Mouse (Mus musculus) skeletal muscle tissue, adult 2 months (tissue): ENCODE results near the gene Plekhg5.
"Not testable (repeated sequence)": the region's sequence is repeated elsewhere in the genome, so short reads cannot be mapped to it uniquely, and the experiment has no call there.

ENCODE experiments used
- DNase-seq: peaks from one replicate; pipeline ENCODE4 v3.0.0-alpha.2; 2012; ENCODE audit warnings: low read depth, low spot score

Plekhg5 gene

DNA sequence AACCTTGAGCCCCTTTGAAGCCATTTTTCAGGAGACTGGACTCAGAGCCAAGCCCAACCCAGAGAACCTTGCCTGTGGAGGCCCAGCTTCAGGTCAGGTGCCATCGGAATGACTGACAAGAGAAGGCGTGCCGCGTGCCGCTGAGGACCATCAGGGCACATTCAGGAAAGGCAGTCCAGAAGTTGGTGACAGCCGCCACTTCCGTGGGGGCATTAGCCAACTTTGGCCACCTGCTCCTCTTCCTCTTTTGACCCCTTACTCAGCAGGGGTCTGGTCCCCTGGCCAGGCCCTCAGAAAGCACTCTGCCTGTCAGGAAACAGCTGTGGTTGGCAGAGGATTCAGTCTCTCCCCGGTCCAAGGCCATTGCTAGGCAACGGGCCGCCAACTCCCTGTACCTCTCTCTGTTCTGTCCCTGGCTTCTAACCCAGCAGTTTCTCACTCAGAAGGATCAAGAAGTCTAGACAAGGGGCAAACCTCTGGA is at the start of gene Plekhg5:
Gene Plekhg5, plus strand, starts transcription at position 378 of the 481 bp plus-strand sequence.
- DNase-seq, result peak; percentile 64

DNA sequence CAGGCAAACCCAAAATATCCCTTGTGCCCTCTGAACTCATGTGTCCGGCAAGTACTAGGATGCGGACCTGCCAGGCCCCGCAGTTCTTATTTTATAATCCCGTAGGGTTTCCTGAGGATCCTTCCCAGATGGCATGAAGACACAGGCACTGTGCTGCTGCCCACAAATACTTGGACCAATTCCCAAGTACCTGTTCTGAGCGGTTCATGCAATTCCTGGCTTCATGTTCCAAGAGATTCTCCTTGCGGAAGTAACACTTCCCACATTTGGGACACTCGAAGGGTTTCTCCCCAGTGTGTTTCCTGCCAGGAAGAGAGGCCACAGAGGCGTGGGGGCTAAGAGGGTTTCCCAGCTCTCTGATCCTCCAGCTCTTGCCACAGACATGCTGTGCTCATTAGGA is 49.8 kb upstream of the Plekhg5 start:
- DNase-seq, result no peak

DNA sequence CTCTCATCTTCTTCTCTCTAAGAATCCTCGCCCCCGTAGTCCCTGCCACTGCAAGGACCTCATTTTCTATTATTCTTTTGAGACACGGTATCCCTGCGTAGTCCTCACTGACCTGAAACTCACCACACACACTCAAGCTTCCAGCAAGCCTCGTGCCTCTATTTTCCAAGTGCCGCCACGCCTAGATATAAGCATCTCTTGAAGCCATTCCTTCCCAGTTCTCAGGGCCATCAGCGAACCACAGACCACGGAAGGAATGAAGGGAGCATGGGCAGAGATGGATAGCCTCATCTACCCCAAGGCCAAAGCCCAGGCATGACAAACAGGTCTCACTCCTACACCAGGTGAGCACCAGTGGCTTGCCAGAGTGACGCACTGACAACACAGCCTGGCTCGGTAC is 47.8 kb upstream of the Plekhg5 start:
- DNase-seq, result no peak

DNA sequence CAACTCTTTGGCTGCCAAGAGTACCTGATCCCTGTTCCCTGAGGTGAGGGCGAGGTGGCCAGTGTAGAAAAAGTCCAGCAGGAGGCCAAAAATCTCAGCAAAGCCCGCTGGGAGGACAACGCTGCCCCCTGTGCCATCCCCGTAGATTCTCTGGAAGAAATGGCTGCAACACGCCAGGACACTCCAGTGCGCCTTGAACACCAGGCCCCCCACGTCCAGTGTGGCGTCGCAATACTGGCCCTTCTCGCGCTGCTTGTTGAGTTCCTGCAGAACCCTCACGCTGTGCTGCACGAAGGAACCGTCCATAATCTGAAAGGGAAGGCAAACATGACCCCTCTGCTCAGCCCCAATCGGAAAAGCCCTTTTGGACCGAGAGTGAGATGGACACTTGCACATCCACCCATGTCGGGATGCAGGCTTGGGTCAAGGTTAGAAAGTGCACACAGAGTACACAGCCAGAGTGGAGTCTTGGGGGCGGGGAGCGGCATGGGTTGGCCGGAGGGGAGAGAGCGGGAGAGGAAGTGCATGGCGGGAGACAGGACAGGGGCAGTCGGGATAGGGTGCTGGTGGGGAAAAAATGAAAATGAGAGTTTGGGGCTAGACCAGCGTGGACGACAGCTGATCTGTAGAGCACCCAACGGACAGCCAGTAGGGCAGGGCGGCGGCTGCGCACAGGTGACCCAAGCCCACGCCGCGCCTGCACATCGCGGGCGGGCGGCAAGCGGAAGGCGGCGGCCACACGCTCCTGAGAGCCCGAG is 45.4 kb upstream of the Plekhg5 start:
- DNase-seq, result no peak

DNA sequence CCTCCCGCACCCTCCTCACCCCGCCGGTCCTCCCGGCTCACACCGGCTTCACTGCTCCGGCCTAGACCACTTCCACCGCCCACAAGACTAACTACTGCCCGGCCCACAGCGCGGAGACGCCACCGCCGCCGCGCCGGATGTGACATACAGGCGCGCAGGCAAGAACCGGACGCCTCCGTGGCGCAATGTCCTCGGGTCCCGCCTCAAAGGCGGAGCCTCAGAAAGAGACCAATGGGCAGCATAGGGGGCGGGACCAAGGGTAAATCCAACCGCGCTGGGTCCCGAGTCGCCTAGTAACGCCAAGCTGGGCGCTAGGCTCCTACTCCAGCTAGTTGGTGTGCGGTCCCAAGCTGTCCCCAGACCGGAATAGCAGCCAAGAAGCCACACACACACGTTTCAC is 44.8 kb upstream of the Plekhg5 start, which contains the start of gene Zbtb48:
Gene Zbtb48, minus strand, starts transcription at position 148 of the 400 bp plus-strand sequence.
- peak; percentile 91 for DNase-seq

DNA sequence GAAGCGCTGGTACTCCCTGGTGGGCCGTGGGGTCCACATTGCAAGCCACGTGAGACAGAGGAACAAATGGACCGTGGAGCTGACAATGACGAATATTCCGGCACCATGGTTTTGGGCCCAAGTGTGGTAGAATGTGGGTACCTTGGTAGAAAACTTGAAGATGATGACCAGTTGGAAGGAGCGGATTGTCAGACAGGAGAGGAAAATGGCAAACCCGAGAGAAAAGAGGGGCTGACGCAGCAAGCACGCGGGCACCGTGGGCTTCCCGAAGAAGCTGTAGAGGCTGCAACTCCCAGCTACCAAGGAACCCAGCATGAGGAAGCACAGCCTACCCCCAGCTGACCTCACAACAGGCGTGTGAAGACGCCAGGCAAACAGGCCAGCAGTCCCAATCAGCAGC is 43.8 kb upstream of the Plekhg5 start:
- DNase-seq, result no peak

DNA sequence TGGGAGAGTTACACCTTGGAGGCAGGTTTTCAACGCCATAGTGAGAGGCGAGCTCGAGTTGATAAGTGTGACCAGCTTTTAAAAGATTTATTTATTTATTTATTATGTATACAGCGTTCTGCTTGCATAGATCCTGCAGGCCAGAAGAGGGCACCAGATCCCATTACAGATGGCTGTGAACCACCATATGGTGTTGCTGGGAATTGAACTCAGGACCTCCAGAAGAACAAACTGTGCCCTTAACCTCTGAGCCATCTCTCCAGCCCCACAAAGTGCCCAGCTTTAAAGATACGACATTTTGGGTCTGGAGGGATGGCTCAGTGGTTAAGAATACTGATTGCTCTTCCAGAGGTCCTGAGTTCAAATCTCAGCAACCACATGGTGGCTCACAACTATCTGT is 43.2 kb upstream of the Plekhg5 start:
- DNase-seq, result no peak

DNA sequence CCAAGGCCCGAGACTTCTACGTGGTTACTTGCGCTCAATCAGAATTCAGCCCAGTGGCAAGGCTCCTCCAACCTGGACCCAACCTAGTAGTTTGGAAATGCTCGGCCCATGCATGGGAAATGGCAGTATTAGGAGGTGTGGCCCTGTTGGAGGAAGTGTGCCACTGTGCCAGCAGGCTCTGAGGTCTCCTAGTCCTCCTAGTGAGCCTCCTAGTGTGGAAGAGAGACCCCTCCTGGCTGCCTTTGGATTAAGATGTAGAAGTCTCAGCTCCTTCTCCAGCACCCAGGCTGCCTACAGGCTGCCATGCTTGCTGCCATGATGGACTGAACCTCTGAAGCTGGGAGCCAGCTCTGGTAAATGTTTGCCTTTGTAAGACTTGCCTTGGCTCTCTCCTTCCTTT is 42.3 kb upstream of the Plekhg5 start:
- DNase-seq, result no peak

DNA sequence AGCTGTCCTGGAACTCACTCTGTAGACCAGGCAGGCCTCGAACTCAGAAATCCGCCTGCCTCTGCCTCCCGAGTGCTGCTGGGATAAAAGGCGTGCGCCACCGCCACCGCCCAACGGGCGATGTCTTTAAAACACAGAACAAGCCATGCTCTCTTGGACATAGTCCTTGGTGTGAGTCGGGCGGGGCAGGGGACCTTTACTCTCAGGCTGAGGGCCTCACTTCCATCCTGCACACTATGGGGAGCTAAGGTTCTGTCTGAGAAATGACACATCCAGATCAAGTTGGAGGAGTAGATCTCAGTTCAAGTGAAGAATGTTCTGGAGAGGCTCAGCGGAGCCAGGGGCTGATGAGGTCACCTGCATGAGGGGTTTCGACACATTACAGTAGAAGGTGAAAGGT is 39.4 kb upstream of the Plekhg5 start:
- DNase-seq, result no peak

DNA sequence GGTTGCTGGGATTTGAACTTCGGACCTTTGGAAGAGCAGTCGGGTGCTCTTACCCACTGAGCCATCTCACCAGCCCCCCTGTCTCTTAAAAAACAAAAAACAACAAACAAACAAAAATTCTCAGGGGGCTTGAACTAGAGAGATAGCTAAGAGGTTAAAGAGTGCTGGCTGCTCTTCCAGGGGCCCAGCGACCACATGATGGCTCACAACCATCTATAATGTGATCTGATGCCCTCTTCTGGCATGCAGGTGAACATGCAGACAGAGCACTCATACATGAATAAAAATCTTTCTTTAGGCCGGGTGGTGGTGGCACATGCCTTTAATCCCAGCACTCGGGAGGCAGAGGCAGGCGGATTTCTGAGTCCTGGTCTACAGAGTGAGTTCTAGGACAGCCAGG is 35.8 kb upstream of the Plekhg5 start:
- DNase-seq, result not testable (repeated sequence)

DNA sequence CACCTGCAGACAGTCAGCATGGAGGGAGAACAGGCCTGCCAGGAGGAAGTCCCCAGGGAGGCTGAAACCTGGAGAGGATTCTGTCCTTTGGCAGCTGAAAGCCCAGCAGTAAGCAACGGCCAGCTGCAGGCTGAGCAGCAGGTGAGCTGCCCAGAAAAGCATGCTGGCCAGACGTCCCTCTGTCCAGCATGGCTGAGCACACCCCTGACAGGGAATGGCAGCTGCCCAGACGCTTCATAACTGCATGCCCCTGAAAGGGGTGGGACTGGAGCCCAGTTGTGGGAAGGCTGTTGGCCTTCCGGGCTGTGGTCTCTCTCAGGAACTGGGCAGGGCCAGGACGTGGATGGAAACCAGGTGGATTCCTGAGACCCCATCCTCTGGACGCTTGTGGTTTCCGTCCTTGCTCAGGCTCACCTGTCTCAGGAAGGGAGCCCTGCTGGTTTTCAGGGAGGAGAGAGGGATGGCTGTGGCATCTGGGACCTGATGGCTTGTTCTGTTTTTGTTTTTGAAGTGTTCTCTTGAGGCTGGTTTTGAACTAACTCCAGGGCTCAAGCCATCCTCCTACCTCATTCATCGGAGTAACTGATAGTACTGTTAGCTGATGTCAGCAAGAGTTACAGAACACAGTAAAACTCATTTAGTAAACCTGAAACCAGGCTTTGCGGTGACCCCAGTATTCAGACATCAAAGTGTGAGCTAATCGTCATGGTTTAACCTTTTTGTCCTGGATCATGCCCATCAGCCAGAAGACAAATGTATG is 33.9 kb upstream of the Plekhg5 start, which contains the start of gene Tas1r1:
Gene Tas1r1, minus strand, starts transcription at position 344 of the 760 bp plus-strand sequence.
- peak; percentile 75 for DNase-seq

DNA sequence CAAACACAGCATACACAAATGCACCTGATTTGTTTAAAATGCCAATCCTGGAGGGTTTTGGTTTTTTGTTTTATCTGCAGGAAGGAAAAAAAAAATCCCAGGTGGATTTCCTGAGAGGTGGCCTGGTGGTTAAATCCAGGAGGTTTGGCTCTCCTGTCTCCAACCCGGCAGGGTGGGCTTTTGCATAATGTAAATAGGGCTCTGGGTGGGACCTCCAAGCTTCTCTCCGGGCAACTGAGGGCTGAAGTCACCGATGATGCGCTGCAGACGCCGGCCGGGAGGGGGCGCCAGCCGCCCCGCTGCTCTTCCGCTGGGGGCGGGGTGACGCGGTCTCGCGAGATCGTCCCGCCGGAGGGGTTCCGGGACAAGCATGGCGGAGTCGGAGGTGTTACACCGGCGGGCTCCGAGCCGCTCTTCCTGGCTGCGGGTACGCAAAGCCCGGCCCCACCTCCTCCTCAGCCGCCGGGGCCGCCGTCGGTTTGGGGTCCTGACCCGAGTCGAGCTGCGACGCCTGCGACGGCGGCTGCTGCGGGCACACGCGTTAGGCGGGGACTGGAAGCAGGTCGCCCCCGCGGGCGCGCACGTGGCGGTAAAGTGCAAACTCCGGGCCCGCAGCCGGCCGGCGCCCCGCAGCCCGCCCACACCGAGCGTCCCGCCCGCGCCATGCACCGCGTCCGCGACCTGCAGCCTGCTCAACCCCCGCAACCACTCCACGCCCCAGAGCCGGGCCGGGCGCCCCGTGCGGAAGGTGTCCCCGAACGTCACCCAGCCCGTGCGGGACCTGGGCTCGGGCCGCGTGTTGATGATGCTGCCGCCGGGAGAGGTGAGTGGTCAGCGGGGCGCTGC is 33.1 kb upstream of the Plekhg5 start, which contains the start of gene Nol9:
Gene Nol9, plus strand, starts transcription at position 337 of the 846 bp plus-strand sequence.
- peak; percentile 90 for DNase-seq

DNA sequence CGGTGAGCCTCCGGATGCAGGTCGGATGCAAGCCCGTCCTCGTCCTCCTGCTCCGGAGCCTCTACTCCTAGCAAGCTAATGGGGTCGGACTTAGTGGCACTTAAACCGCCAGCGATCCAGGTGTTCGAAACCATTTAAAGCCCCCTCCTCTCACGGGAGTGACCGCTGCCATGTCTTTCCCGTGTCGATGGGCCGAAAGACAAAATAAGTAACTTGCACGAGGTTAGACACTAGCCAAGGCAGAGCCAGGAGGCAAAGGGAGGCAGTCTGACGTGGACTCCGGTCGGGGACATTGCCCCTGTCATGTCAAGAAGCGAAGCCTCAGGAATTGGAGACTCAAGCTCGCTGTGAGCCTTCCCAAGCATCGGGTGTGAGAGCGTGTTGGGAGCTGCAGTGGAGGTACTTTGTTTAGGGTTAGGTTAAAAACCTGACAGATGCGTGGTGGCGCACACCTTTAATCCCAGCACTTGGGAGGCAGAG is 32.4 kb upstream of the Plekhg5 start:
- DNase-seq, result no peak

DNA sequence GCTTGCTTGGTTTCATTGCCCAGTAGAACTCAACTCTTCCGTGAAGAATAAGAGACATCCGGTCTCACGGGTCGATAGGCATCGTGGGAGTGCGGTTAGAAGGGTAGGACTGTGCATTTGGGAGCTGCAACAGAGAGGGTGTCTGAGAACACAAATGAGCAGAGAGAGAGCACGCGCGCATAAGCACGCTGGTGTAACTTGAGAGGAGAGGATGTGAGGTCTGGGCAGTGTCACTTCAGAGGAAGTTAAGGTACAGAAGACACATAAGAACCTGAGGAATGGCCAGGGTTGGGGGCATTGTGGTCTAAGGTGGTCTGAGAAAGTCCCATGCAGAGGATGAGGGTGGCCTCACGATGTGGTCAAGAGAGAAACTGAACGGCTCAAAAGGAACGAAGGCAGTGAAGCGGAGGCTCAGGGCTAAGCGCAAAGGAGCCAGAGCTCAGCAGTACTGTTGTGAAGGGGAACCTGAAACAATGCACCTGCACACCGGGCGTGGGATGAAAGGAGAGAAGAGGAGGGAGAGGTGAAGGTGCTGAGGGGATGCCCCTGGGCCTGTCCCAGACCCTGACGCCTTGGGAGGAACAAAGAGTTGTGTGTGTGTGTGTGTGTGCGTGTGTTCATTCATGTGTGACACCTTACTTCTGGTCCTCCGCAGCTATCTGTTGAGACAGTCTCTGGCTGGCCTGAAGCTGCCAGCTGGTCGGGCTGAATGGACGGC is 30.2 kb upstream of the Plekhg5 start:
- DNase-seq, result no peak

DNA sequence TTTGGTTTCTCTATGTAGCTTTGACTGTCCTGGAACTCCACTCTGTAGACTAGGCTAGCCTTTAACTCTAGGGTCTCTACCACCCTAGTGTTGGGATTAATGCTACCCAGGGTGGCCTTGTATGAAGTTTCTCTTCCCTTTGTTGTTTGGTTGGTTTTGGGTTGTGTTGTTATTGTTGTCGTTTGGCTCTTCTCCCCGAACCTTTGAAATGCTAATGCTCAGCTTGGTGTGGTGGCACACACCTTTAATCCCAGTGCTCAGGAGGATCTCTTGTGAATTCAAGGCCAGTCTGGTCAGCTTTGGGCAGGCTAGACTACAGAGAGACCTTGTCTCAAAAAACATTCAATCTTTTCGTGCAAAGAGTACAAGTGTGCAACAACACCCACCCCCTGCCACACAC is 29.1 kb upstream of the Plekhg5 start:
- DNase-seq, result no peak

DNA sequence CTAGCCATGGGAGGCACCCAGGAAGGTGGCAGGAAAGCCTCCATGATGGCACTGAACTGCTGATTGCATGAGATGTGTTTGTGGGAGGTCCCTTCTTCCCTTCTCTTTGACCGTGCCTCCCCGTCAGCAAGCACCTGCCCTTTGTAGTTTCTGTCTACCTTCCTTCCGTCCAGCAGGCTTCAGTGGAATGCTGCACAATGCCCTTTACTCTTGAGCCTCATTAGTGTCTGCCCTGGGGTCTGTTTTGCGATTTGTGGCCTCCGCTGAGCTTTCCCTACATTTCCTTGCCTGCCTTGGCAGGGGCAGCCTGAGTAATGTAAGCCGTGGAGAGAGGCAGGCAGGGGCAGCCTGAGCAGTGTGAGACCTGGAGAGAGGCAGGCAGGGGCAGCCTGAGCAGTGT is 27.7 kb upstream of the Plekhg5 start:
- no peak for DNase-seq

DNA sequence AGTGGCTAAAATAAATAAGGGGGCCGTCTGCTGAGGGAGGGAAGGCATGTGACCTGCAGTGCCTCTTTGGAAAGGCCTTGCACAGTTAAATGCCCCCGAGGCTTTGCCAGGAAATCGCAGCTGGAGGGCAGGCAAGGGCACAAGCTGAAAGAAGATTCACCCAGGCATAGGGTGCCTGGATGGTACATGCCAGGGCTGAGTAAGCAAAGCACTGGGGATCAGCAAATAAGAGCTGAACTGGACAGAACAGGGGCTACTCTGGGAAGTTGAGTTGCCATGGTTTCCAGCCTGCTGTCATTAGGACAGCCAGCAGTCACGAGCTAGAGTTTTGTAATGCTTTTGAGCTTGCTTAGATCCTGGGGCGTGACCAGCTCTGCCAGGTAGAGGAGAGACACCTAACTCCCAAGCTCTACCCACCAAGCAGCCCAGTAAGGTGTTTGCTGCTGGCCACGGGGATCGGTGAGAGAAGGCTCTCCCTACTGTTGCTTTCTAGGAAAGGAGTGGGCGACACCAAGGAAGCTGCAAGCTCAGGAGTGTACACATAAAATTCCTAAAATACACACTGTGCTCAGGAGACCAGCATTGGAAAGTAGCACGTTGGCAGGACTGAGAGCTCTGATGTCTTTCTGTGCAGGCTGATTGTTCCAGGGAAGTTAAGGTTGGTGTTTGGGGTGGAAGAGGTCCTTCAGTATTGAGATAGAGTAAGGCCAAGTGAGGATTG is 9.7 kb upstream of the Plekhg5 start:
- peak; percentile 81 for DNase-seq

DNA sequence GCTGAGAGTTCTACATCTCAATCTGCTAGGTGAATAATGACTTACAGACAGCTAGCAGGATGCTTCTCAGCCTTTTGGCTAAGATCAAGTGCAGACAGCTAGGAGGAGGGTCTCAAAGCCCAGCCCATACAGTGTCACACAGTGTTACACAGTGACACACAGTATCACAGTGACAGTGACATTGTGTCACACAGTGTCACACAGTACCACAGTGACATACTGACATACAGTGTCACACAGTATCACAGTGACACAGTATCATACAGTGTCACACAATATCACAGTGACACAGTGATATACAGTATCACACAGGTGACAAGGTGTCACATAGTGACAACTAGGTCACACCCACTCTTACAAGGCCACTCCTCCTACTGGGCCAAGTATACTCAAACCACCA is 5.0 kb upstream of the Plekhg5 start:
- no peak for DNase-seq

DNA sequence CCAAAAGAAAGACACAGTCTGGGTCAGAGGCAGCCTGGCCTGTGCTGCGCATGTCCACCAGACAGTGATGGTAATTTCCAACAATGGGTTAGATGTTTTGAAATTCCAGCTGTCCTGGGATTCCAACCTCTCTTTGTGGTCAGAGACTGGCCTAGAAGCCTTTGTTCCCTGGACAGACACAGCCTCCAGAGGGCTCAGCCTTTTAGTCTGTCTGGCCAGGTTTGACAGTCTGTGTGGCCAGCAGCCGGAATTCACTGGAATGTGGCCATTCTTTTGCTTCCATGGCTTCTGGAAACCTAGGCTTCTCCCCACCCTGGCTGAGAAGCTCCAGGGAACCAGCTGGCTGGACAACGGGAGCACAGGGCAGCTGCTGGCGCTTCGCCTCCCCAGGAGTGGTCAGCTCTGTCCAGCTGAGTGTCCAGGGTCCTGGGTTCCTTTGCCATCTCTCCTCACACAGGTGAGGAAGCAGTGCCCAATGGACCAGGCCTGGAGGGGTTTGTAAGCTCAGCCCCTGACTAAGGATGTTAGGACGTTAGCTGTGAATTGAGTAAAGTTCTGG is 4.1 kb upstream of the Plekhg5 start:
- DNase-seq, result peak; percentile 42

DNA sequence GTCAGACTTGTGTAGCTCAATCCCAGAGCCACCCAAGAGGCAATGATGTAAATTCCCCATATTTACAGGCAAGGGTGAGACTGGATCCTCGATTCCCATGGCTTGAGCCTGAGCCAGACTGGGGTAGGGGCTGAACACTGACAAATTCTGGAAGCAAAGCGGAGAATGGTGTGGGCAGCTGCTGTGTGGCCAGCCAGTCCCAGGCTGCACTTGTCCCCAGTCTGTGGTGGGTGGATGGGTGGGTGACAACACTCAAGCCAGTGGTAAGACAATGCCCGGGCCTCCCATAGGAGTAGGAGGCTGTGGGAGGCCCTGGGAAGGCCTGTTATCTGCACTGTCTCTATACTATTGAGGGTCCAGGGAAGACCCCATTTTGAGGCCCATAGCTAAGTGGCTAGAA is 3.1 kb upstream of the Plekhg5 start:
- no peak for DNase-seq
